Mouse (Mus musculus): ENCODE data around the gene Atp2c2.

Atp2c2 gene

DNA sequence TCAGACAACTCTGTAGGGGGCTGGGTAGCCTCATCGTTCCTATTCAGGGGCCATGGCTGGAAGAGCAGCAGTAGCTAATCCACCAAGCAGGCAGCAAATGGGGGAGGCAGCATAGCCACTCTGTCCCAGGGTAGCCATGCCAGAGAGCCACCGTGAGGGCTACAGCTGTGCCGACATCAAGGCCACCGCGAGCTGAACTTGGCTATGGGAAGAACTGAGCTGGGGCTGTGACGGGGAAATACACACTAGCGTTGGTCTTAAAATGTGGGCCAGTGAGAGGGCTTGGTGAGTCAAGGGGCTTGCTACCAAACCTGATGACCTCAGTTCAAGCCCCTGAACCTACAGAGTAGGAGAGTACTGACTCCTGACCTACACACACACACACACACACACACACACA lies 84.9 kb downstream of the Atp2c2 start:
- no peak for DNase-seq (ENCODE audit: low read depth, low spot score)

DNA sequence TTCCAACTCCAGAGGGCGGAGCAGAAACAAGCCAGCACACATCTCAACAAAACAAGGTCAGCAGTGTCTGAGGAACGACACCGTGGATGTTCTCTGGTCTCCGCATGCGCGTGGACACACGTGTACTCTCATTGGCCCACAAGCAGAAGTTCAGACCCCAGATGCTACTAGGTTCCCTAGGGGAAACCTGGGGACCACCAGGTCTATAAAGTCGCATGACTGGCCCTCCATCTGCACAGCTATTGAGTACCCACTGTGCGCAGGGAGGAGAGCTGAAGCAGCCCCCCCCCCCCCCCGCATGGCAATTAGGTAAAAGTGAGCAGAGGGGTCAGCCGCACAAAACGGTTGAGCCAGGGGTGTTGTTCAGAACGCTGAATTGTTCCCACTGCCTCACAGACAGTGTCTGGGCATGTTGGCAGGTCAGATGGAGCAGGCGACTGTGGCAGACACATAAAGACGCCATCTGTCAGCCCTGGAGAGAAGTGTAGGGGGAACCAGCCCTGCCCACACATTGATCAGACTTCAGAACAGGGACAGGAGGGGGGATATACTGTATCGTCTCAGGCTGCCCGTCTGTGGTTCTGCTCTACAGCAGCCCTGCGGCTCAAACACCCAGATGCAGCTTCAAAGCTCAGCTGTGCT lies 86.1 kb downstream of the Atp2c2 start:
- no peak for DNase-seq (ENCODE audit: low read depth, low spot score)

DNA sequence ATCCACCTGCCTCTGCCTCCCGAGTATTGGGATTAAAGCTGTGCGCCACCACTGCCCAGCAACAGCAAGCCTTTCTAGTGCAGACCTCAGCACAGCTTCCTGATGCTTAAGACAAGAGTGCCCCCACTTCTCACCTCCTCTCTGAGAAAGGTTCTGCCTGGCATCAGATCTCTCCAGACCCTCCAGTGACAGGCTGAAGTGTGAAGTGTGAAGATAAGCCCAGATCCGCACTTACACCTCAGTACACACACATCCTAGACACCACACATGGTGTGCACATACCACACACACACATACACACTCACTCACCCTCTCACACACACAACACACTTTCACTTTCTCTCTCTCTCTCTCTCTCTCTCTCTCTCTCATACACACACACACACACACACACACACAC lies 87.1 kb downstream of the Atp2c2 start:
- DNase-seq (ENCODE audit: low read depth, low spot score), result no peak

- no peak for DNase-seq (ENCODE audit: low read depth, low spot score)
These were observed 87.5 kb downstream of the Atp2c2 start for GRCm38 (mm10) chr8:119787341-119787740.

DNA sequence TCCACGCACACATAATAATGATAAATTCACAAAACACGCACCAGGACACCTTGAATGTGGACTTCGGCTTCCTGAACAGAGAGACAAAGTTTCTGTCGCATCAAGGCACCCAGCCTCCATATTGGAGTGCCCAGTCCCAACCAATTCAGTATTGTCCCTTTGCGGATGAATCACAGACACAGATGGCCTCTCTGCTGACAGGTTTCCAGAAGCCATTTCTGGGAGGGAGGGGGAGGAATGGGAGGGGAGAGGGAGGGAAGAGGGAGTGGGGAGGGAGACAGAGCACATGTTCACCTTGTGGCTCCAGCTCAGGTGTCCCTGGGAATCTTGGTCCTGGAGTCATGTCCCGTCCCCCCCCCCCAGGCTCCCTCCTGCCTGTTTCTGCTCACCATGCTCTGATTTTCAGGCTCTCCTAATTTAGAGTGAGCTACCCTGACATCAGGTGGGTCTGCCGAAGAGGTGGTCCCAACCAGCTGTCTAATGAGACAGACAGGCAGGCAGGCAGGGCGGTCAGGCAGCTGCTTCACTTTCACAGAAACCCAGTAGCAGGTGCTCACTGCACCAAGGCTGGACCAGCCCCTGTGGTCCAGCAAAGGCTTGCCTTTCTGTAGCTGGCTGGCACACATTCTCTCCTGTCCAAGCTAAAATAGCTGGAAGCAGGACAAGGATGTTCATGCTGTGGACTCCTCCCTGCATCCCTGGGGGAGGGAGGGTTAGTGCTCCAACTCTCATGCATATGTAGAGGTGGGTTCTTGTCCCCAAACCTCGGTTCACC lies 89.0 kb downstream of the Atp2c2 start:
- DNase-seq (ENCODE audit: low read depth, low spot score), result no peak

DNA sequence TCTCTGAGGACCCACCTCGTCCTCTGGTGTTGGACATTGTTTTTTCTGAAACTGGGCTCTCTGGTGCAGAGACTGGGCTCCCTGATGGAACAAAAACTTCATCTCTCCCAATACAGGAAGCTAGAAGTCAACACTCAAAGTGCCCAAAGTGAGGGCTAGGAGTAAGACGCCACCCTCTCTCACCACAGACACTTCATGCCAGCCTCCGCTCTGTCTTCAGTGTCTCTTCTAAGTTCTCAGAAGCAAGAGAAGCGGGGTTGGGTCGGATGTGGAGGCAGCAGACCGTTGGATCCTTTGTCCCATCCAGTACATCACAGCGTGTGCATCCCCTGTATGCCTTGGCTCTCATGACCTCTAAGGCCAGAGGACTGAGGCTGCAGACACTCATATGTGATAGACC lies 89.8 kb downstream of the Atp2c2 start:
- no peak for DNase-seq (ENCODE audit: low read depth, low spot score)

GRCm38 (mm10) chr8:119791804-119792704 lies 92.2 kb downstream of the Atp2c2 start:
- peak; percentile 61 for DNase-seq (ENCODE audit: low read depth, low spot score)

- DNase-seq (ENCODE audit: low read depth, low spot score), result peak; percentile 25
These were observed 94.9 kb downstream of the Atp2c2 start for GRCm38 (mm10) chr8:119794689-119795088.

- DNase-seq (ENCODE audit: low read depth, low spot score), result no peak
These were observed 95.8 kb downstream of the Atp2c2 start for GRCm38 (mm10) chr8:119795651-119796050.

DNA sequence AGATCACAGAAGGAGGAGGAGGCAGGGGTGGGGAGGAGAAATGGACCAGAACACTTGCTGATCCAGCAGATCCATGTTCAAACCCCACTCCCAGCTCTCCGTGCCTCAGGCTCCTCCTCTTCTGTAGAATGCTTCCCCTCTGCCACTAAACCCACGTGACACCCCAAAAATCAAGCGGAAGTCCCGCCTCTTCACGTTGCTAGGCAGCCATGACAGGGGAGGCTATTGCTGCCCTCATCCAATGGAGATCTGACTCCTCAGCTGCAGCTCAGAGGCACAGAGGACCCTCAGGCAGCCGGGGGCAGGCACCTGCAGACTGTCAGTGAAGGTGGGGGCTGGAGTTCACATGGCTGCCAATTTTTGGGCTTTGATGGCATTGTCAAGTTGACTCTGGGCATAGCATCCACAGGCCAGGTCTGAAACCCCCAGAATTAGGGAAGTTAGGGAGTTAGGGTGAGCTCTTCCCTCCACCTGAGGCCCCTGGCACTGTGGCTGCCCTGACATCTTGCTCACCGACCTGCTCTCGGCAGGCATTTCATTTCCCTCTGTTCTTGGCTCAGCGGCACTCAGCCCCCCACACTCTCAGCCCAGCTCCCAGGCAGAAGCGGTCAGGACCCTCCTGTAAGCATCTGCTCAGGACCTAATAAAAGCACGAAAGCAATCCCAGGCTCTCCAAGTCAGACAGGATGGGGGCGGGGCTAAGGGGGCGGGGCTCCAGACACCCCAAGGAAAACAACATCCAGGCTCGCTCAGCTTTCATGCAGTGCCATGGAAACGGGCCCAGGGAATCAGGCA lies 98.6 kb downstream of the Atp2c2 start:
- DNase-seq (ENCODE audit: low read depth, low spot score), result peak; percentile 90

- no peak for DNase-seq (ENCODE audit: low read depth, low spot score)
These were observed 99.1 kb downstream of the Atp2c2 start for GRCm38 (mm10) chr8:119798965-119799264.

- DNase-seq (ENCODE audit: low read depth, low spot score), result peak; percentile 33
These were observed 101.4 kb downstream of the Atp2c2 start for GRCm38 (mm10) chr8:119801168-119801567.

- DNase-seq (ENCODE audit: low read depth, low spot score), result peak; percentile 89
These were observed 102.8 kb downstream of the Atp2c2 start for GRCm38 (mm10) chr8:119802592-119802991.

DNA sequence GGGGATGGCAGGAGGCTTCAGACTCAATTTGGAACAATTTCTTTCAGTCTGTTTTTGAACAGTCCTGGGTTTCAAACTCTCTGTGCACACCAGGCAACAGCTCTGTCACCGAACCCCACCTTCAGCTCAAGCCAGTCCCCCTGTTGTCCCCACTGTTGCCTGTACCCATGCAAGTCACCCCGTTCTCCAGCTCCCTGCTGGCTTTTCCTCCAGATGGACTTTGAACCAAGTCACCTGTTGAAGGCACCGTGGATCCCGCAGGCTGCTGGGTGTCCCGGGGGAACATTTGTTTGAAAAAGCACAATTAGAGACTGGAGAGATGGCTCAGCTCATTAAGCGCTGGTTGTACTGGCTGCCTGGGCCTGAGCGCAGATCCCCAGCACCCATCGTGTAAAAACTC lies 105.5 kb downstream of the Atp2c2 start:
- DNase-seq (ENCODE audit: low read depth, low spot score), result no peak

DNA sequence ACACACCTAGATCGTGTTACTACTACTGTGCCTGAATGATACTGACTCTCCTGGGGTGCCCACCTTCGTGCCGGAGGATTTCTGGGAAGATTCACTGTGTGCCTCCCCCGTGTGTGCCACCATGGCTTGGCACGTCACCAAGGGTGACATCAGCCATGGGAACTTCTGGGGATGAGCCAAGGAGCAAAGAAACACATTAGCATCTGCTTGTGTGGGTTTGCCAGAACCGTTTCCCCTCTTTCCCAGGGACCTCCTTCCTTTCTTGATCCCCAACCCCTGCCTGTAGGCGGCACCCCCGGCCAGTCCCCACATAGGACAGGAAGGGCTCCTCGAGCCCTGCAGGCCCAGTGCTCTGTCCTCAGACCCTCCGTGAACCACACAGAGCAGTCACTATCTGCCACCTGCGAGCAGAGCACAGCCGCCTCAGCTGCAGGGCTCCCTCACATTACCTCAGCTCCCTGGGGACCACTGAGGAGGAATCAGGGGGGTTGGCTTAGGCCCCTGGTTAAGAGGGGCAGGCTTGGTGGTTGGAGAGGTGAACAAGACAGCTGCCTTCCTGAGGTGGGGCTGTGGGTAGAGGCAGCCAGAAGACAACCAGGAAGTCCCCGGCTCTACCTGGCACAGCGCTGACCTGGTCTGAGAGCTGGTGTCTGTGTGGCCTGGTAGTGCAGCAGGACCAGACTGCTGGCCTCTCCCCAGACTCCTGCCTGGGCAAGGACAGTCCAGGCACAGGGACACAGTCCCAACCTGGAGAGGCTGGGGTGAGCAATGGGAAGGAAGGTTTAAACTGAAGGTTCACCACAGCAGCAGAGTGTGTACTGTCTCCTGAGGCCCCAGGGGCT lies 106.8 kb downstream of the Atp2c2 start:
- no peak for DNase-seq (ENCODE audit: low read depth, low spot score)
